Mouse (Mus musculus) liver, embryonic 14.5 days (tissue): Measurements from ENCODE around the gene Oas1g. TPM values are rescaled to one million over a fixed set of nuclear protein-coding genes. Genes with fewer than 3 reads are reported as not detected.
"Not testable (repeated sequence)": the region's sequence is repeated elsewhere in the genome, so short reads cannot be mapped to it uniquely, and the experiment has no call there.

Experiments
- ATAC-seq: fragments of 200-750 bp; cut with Nextera tagmentation; 2 replicates; pipeline ENCODE4 v1.8.0; 2017; ENCODE audit warnings: moderate number of reproducible peaks, mild to moderate bottlenecking, moderate library complexity; ENCODE audit not compliant: insufficient read depth
- DNase-seq, 3 experiments: peaks; one replicate each; pipeline ENCODE4 v3.0.0-alpha.2; 2012 to 2013; ENCODE audit warnings: low read depth in 3 of 3, low spot score in 3 of 3
- H3K27ac ChIP-seq: fragments of 300-500 bp; sonication (generic); 2 replicates; pipeline ENCODE4 v1.5.1; 2014; ENCODE audit warnings: moderate library complexity, mild to moderate bottlenecking, control low read depth, inconsistent platforms
- H3K27me3 ChIP-seq: fragments of 300-500 bp; sonication (generic); 2 replicates; pipeline ENCODE4 v1.6.1; 2014; ENCODE audit warnings: mild to moderate bottlenecking, low read length, moderate library complexity; ENCODE audit not compliant: control insufficient read depth, insufficient read depth
- H3K36me3 ChIP-seq: fragments of 300-500 bp; sonication (generic); replicated peaks from 2 replicates; pipeline ENCODE4 v1.6.1; 2014; ENCODE audit warnings: low read depth; ENCODE audit not compliant: control insufficient read depth, insufficient read depth
- H3K4me1 ChIP-seq, 2 experiments: fragments of 200-500 bp in 1 of 2; fragments of 300-500 bp in 1 of 2; sonication (generic) in 1 of 2; replicated peaks; 2 replicates each; pipeline ENCODE4 v1.6.1; 2012 to 2014; ENCODE audit warnings: antibody characterized with exemption in 1 of 2, inconsistent platforms in 1 of 2, low read length in 1 of 2; ENCODE audit not compliant: control insufficient read depth in 2 of 2, insufficient read depth in 2 of 2
- H3K4me2 ChIP-seq: fragments of 300-500 bp; sonication (generic); 2 replicates; pipeline ENCODE4 v1.6.1; 2014; ENCODE audit warnings: low read depth, mild to moderate bottlenecking, control low read depth, moderate library complexity
- H3K4me3 ChIP-seq, 2 experiments: fragments of 200-500 bp in 1 of 2; fragments of 300-500 bp in 1 of 2; sonication (generic) in 1 of 2; 2 replicates each; pipeline ENCODE4 v1.5.1; 2012 to 2014; ENCODE audit warnings: low read depth in 2 of 2, low read length in 2 of 2, mild to moderate bottlenecking in 2 of 2, control low read depth in 1 of 2, inconsistent platforms in 1 of 2, moderate library complexity in 1 of 2; ENCODE audit not compliant: insufficient read depth in 1 of 2
- H3K9ac ChIP-seq: fragments of 300-500 bp; sonication (generic); replicated peaks from 2 replicates; pipeline ENCODE4 v1.6.1; 2014; ENCODE audit warnings: mild to moderate bottlenecking, control low read depth, moderate library complexity
- H3K9me3 ChIP-seq: fragments of 300-500 bp; sonication (generic); 2 replicates; pipeline ENCODE4 v1.6.1; 2016; ENCODE audit warnings: low read length, mixed read lengths; ENCODE audit not compliant: control insufficient read depth
- CTCF ChIP-seq: IDR thresholded peaks from 2 replicates; pipeline ENCODE4 v1.5.1; 2016; ENCODE audit warnings: antibody characterized with exemption, low read depth, control low read depth
- EP300 ChIP-seq: IDR thresholded peaks from 2 replicates; pipeline ENCODE4 v1.6.1; 2016; ENCODE audit warnings: antibody characterized with exemption, low read depth
- WGBS: fragments of 180-500 bp; shearing (Covaris S2); extraction: QIAGEN DNeasy Blood & Tissue Kit; methylation state at CpG from one replicate; pipeline ENCODE4 v1.1.7; 2014; ENCODE audit not compliant: insufficient replicate concordance; 5-methylcytosine and 5-hydroxymethylcytosine counted together
- polyA plus RNA-seq, 2 experiments: library from polyadenylated mRNA; depleted of rRNA in 1 of 2; stranded (reverse) in 1 of 2; unstranded in 1 of 2; fragments of >200 nt; fragmentation: Nextera tagmentation in 1 of 2; extraction: Ambion mirVana in 1 of 2; gene quantifications; 2 replicates each; pipeline versions ENCODE4 v1.2.1 to v1.2.3; 2012 to 2014

Oas1g gene
- polyA plus RNA-seq, 2 experiments: 0.46 to 0.56 TPM

DNA sequence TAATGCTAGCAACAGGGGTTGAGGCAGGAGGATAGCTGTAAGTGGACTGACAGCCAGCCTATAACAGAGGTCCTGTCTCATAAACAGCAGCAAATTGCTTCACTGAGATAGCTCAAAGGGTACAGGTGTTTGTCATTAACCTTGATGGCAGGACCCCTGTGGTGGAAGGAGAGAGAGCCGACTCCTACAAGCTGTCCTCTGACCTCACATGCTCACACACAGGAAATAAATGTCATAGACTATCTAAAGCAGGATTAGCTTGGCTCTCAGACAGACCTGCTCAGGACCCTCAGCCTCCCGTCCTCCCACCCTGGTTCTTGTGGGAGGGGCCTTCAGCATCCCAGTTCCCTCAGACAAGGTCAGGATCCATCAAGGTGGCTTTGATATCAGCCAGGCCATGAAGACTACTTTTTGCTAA lies 4.8 kb upstream of the Oas1g start:
- no peaks in the 10 kb centered on the region for H3K9me3 ChIP-seq
- ATAC-seq (no peak), DNase-seq (no peak)
- H3K9ac ChIP-seq: no peak overlapping the region
- no peaks in the 10 kb centered on the region for H3K4me1 ChIP-seq
- H3K4me2 ChIP-seq: no peak overlapping the region
- no peak overlapping the region for H3K4me3 ChIP-seq
- no peaks in the 10 kb centered on the region for H3K36me3 ChIP-seq
- no peak for TF ChIP-seq EP300
- no peak for TF ChIP-seq CTCF
- H3K27me3 ChIP-seq: no peaks in the 10 kb centered on the region
- H3K27ac ChIP-seq: no peak overlapping the region
- 50% methylated on average over 2 of the region's 2 CpGs for WGBS

DNA sequence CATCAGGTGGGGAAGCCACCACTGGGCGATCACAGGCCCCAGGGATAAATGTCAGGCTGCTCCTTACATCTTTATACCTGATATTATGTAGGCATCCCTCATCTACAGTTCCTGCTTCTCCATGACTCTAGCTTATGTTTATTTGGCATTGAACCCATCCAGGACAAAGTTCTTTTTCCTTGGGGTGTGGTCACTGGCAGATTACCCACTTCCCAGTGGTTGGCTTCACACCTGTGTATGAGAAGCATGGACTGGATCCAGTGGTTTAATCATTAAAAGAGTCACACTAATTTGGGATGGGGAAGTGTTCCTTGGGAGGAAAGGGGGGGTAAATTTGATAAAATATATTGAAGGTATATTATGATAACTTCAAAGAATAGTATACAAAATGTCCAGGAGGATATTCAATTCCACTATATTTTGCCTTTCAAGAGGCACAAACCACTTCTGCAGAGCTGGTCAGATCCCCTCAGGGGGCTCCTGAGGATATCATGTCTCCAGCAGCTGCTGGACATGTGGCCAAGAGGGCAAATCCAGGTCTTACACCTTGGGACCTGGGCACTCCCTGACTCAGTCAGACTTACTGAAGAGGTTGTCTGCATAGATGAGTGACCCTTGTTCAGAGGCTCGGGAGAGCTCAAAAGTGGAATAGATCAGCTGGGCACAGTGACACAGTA lies 4.3 kb upstream of the Oas1g start:
- 40% methylated on average over 2 of the region's 2 CpGs for WGBS
- H3K9me3 ChIP-seq, H3K27ac ChIP-seq, H3K27me3 ChIP-seq, H3K4me3 ChIP-seq, DNase-seq, H3K36me3 ChIP-seq, H3K4me2 ChIP-seq, H3K9ac ChIP-seq, ATAC-seq, H3K4me1 ChIP-seq: not testable (repeated sequence)

DNA sequence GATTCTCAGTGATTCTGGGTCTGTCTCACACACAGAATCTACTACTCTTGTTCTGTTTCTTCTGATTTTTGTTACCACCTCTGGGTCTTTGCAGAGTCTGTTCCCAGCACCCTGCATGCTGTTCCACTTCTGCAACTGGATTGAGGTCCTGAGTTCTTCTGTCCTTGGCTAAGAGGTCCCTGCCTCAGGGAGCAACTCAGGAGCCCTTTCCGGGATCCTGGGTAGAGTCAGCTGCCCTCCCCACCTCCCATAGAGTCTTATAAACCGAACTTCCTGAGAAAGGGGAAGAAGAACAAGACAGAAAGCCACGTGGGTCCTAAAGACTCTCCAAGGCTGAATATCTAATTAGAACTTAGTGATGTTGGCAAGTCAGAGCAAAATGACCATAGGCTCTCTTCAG lies 3.6 kb upstream of the Oas1g start:
- Histone ChIP-seq H3K4me1 (no peaks in the 10 kb centered on the region), H3K36me3 (no peaks in the 10 kb centered on the region), H3K4me3 (no peak overlapping the region), H3K4me2 (no peak overlapping the region), H3K27ac (no peak overlapping the region), H3K27me3 (no peaks in the 10 kb centered on the region), H3K9me3 (no peaks in the 10 kb centered on the region), H3K9ac (no peak overlapping the region)
- WGBS: 19% methylated on average over 3 of the region's 3 CpGs
- TF ChIP-seq EP300: no peak
- TF ChIP-seq CTCF: no peak
- ATAC-seq (no peak), DNase-seq (no peak)

DNA sequence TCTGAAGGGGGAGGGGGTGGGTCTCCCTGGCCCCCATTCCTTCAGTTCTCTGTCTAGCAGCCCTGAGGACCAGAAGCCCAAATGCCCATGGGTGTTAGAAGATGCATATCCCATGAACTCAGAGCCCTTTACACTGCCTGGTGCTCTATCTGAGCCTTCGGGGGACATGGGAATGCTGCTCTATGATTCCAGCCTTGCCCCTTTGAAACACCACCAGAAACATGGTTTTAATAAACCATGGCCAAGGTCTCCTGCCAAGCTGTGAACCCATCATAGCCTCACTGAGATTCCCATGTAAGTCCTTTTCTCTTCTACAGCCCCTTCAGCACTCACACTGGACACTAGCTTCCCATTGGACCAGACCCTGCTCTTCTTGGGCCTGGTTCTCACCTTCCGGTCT lies 2.6 kb upstream of the Oas1g start:
- ATAC-seq (no peak), DNase-seq (no peak)
- Histone ChIP-seq H3K36me3 (no peaks in the 10 kb centered on the region), H3K9me3 (no peaks in the 10 kb centered on the region), H3K9ac (no peak overlapping the region), H3K27ac (no peak overlapping the region), H3K4me2 (no peak overlapping the region), H3K27me3 (no peaks in the 10 kb centered on the region), H3K4me3 (no peak overlapping the region), H3K4me1 (no peaks in the 10 kb centered on the region)
- WGBS: 67% methylated on average over 2 of the region's 2 CpGs
- TF ChIP-seq CTCF (no peak), EP300 (no peak)

DNA sequence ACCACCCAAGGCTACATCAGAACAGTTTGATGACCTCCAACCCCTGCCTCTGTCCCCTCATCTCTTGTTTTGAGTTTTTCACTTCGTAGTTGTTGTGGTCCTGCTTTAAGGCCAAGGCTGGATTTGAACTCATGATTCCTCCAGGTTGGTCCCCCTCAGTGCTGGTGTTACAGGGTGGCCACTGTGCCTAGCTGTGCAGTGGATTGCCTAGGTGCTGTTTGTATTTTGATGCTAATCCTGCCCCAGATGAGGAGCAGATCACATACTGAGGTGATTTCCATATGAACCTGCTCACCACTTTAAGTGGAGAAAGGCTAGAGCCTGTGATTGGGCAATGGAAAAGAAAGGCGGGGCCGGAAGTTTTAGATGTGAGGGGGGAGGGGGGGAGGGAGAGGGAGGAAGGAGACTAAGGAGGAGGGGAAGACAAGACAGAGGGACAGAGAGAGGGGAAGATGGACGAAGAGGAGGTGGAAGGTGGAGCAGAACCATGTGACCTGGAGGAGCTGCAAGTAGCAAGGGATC lies 942 bp upstream of the Oas1g start:
- not testable (repeated sequence) for H3K27me3 ChIP-seq, H3K4me1 ChIP-seq, DNase-seq, H3K36me3 ChIP-seq, H3K27ac ChIP-seq, H3K9ac ChIP-seq, H3K4me3 ChIP-seq, ATAC-seq, H3K9me3 ChIP-seq, H3K4me2 ChIP-seq
- 26% methylated on average over 4 of the region's 4 CpGs for WGBS
